Mouse (Mus musculus) heart, postnatal 25 days (tissue): ENCODE data around the gene Apobec3. TPM values are rescaled to one million over a fixed set of nuclear protein-coding genes. Genes with fewer than 3 reads are reported as not detected.
"Not testable (repeated sequence)": the region's sequence is repeated elsewhere in the genome, so short reads cannot be mapped to it uniquely, and the experiment has no call there.

ENCODE experiments used
- DNase-seq: peaks from one replicate; pipeline ENCODE4 v3.0.0; 2022; ENCODE audit warnings: low spot score
- intact Hi-C: fragments of 180-260 bp; cut with DNase I; formaldehyde crosslinking; loops from one replicate; pipeline ENCODE4 v1.15.1; 2025
- total RNA-seq, 2 experiments: library from RNA; stranded (reverse); gene quantifications; 2 replicates each; pipeline ENCODE4 v1.2.3; 2021

Apobec3 gene
- total RNA-seq, 2 experiments from 2014 or later: 6.3 to 6.4 TPM

DNA sequence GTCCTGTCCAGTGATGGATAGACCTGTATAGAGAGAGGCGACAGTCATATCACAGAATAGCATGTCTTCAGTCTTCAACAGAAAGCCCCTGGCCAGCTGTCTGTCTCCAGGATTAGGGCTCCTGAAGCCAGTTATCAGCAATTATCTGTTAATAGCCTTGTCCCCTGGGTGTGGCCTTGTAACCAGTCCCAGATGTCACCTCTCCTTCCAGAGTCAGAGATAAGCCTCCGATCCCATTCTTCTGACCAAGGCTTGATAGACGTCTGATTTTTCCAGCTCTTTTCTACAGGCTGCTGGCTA is 2.3 kb downstream of the Apobec3 start:
- no peak for DNase-seq
- intact Hi-C loops: loop anchor here (5.0 kb wide), 1 partner anchor 141 kb away; no protein-coding TSS in a partner anchor

GRCm38 (mm10) chr15:79894343-79894742 is 2.9 kb downstream of the Apobec3 start:
- intact Hi-C loops: loop anchor here (5.0 kb wide), 1 partner anchor 142 kb away; no protein-coding TSS in a partner anchor
- DNase-seq: no peak

- intact Hi-C loops, DNase-seq: not testable (repeated sequence)
Observed at GRCm38 (mm10) chr15:79895221-79896079, 4.0 kb downstream of the Apobec3 start.

- intact Hi-C loops: no loop called here
- DNase-seq: no peak
Observed at GRCm38 (mm10) chr15:79896080-79896725, 4.7 kb downstream of the Apobec3 start.

DNA sequence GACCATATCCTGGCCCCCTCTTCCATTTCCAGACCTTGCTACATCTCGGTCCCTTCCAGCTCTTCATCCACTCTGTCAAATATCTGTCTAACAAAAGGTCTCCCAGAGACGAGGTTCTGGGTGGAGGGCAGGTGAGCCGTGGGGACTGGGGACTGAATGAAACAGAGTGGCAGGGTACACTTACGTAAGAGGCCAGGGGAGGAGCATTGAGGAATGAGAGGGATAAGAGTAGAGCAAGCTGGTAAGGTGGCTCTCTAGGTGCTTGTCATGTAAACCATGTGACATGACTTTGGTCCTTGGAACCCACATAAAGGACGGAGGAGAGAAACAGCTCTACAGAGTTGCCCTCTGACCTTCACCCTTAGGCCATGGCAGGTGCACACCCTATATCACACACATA is 7.5 kb downstream of the Apobec3 start:
- no peak for DNase-seq
- intact Hi-C loops: no loop called here

DNA sequence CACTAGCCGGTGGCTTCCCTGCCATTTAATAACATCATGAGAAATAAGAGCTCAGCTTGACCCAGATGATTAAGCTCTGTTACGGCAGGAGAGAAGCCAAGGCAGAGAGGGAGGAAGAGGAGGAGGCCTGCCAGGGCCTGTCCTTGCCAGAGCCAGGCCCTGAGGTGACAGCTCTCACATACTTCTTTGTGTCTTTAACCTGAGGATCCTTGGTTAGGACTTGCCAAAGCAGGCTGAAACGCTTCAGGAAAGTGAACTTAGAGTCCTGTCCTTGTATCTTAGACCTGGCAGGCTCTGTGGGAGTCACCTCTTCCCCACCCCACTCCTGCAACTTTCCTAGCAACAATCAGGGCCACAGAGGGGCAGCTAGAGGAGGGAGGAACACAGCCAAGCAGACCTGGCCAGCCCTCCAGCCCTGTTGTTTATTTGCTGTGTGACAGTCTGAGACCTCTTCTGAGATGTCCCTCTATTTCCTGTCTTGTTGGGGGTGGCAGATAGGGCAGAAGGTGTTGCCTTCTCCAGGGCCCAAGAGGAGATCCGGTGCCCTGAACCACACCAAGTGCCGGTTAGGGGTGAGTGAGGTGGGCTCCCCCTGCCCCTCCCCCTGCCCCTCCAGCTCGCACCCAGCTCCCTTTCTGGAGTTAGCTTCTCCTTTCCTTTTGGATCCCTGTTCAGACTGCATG is 8.5 kb downstream of the Apobec3 start:
- intact Hi-C loops: no loop called here
- DNase-seq: no peak

DNA sequence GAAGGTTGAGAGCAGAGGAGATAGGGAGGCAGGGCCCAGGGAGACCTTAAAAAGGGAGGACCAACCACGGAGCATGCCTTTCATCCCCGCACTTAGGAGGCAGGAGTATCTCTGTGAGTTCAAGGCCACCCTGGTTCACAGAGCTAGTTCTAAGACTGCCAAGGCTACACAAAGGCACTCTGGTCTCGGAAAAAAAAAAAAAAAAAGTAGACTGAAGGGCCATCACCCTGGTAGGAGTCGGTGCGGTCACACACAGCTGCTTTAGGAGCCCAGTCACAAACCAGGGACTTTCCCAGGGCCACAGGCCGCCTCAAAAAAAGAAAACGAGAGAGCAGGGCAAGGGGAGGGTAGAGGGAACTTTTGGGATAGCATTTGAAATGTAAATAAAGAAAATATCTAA is 9.3 kb downstream of the Apobec3 start:
- intact Hi-C loops: no loop called here
- DNase-seq: no peak

- no peak for DNase-seq
- intact Hi-C loops: no loop called here
Observed at GRCm38 (mm10) chr15:79901399-79901798, 9.9 kb downstream of the Apobec3 start.

DNA sequence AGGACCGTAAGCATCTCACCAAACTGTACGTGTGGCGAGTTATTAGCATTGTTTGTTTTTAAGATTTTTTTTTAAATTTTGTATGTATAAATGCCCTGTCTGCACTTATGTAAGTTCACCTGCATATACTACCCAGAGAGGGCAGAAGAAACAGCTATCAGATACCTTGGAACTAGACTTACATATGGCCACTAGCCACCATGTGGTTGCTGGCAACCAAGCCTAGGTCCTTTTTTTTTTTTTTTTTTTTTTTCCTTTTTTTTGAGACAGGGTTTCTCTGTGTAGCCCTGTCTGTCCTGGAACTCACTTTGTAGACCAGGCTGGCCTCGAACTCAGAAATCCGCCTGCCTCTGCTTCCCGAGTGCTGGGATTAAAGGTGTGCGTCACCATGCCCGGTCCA is 11.6 kb downstream of the Apobec3 start:
- DNase-seq, intact Hi-C loops: not testable (repeated sequence)

GRCm38 (mm10) chr15:79903963-79904362 is 12.5 kb downstream of the Apobec3 start:
- intact Hi-C loops: no loop called here

GRCm38 (mm10) chr15:79904678-79905077 is 13.2 kb downstream of the Apobec3 start:
- intact Hi-C loops, DNase-seq: not testable (repeated sequence)

More at GRCm38 (mm10) chr15:79903963-79904362, 12.5 kb downstream of the Apobec3 start:
- no peak for DNase-seq

GRCm38 (mm10) chr15:79905211-79905610 is 13.8 kb downstream of the Apobec3 start:
- DNase-seq: no peak
- intact Hi-C loops: no loop called here

DNA sequence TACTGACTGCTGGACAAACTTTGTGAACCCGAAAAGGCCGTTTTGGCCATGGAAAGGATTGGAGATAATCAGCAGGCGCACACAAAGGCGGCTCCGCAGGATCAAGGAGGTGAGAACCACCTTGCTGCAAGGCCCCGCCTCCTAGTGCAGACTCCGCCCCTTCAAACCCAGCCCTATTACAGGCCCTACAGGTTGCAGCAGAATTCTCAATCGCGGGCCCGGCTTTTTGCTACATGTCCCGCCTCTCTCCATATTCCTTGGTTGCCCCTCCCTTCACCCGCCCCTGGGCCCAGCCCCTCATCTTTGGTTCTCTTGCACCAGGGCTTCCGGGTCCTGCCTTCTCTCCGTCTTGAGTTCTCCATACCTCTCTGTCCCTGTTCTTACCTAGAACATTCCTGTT is 15.4 kb downstream of the Apobec3 start:
- intact Hi-C loops: no loop called here
- no peak for DNase-seq

DNA sequence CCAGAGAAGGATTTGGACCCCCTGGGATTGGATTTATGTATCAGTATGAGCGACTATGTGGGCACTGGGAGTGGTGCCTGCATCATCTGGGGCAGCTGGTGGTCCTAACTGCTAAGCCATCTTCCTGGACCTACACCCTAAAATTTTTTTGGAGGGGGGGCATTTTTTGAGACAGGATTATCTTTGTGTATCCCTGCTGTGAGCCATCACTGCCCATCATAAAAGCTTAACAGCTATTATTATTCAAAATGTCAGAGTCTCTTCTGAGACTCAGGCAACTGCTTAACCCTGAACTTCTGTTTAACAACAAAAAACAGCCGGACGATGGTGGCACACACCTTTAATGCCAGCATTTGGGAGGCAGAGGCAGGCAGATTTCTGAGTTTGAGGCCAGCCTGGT is 17.5 kb downstream of the Apobec3 start:
- DNase-seq, intact Hi-C loops: not testable (repeated sequence)

- intact Hi-C loops, DNase-seq: not testable (repeated sequence)
Observed at GRCm38 (mm10) chr15:79910812-79911211, 19.4 kb downstream of the Apobec3 start.

- DNase-seq: no peak
- intact Hi-C loops: no loop called here
Observed at GRCm38 (mm10) chr15:79911339-79911738, 19.9 kb downstream of the Apobec3 start.

GRCm38 (mm10) chr15:79913761-79914346 is 22.4 kb downstream of the Apobec3 start:
- intact Hi-C loops: no loop called here
- DNase-seq: no peak

- no peak for DNase-seq
- intact Hi-C loops: no loop called here
Observed at GRCm38 (mm10) chr15:79914357-79914756, 22.9 kb downstream of the Apobec3 start.

- intact Hi-C loops: no loop called here
- DNase-seq: no peak
Observed at GRCm38 (mm10) chr15:79916150-79916549, 24.7 kb downstream of the Apobec3 start.

DNA sequence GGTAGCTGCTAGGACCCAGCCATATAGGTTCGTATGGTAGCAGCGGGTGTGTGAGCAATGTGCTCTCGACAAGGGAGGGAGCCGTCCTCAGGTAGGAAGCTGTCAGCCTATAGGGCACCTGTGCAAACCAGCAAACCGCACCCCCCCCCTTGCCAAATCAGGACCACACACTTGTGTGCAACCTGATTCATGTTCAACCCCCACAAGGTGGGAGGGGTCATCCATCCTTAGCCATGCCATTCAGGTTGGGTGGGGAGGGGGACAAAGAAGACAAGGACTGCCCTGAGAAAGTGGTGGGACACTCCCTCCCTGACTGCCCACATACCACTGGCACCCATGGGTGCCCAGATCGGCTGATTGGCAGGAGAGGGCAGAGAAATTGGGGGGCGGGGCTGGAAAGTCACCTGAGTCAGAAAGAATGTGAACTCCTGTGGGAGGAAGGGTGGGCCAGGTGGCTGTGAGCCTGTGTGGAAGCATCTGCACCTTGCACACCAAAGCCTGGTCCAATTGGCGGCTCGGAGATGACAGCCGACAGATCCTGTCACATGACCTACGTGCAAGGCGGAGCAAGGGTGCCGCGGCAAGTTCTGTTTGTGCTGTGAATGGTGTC is 25.8 kb downstream of the Apobec3 start:
- intact Hi-C loops: no loop called here
- no peak for DNase-seq
